Mouse (Mus musculus) hindbrain, embryonic 10.5 days (tissue): ENCODE data around the gene Lclat1. TPM values are rescaled to one million over a fixed set of nuclear protein-coding genes. Genes with fewer than 3 reads are reported as not detected.
"Not testable (repeated sequence)": the region's sequence is repeated elsewhere in the genome, so short reads cannot be mapped to it uniquely, and the experiment has no call there.

Source experiments
- DNase-seq: peaks from one replicate; pipeline ENCODE4 v3.0.0-alpha.2; 2017; ENCODE audit warnings: low spot score
- H3K27ac ChIP-seq: fragments of 300-500 bp; sonication (generic); 2 replicates; pipeline ENCODE4 v1.5.1; 2016; ENCODE audit warnings: mild to moderate bottlenecking, moderate library complexity
- H3K27me3 ChIP-seq: fragments of 300-500 bp; sonication (generic); 2 replicates; pipeline ENCODE4 v1.6.1; 2016; ENCODE audit warnings: mild to moderate bottlenecking; ENCODE audit not compliant: poor library complexity, insufficient read depth, severe bottlenecking
- H3K36me3 ChIP-seq: fragments of 300-500 bp; sonication (generic); 2 replicates; pipeline ENCODE4 v1.6.1; 2016; ENCODE audit warnings: mild to moderate bottlenecking, moderate library complexity
- H3K4me1 ChIP-seq: fragments of 300-500 bp; sonication (generic); replicated peaks from 2 replicates; pipeline ENCODE4 v1.6.1; 2016; ENCODE audit warnings: mild to moderate bottlenecking
- H3K4me3 ChIP-seq: fragments of 300-500 bp; sonication (generic); 2 replicates; pipeline ENCODE4 v1.5.1; 2016; ENCODE audit warnings: mild to moderate bottlenecking, moderate library complexity
- H3K9me3 ChIP-seq: fragments of 300-500 bp; sonication (generic); 2 replicates; pipeline ENCODE4 v1.6.1; 2016; ENCODE audit warnings: mild to moderate bottlenecking, moderate library complexity
- WGBS: fragments of 180-500 bp; shearing (Covaris S2); methylation state at CpG from one replicate; pipeline ENCODE4 v1.1.7; 2016; 5-methylcytosine and 5-hydroxymethylcytosine counted together
- polyA plus RNA-seq: library from polyadenylated mRNA; unstranded; fragments of >200 nt; fragmentation: Nextera tagmentation; extraction: Ambion mirVana; gene quantifications from 2 replicates; pipeline ENCODE4 v1.2.1, GENCODE M21; 2016

The Lclat1 gene
- polyA plus RNA-seq, 1 experiment from 2014 or later, result 10.5 TPM

DNA sequence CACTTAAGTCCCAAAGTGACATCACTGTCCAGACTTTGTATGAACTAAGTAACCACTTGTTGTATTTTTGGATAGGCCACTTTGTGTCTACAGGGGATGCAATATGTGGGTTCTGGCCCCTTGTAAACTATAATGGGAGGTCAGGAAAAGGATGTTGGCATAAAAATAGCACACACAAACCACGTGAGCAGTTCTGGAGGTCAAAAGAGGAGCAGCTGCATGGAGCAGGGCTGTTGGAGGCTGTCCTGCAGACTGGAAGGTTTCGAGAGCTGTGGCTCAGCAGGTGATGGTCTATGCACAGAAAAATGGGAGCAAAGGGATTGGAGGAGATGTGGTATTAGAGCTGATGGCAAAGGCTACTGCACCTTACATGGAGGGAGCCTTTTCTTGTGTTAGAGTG lies 18.6 kb downstream of the Lclat1 start:
- DNase-seq, result no peak
- Histone ChIP-seq H3K4me1 (no peaks in the 10 kb centered on the region), H3K36me3 (no peaks in the 10 kb centered on the region), H3K27me3 (no peaks in the 10 kb centered on the region), H3K4me3 (no peak overlapping the region), H3K9me3 (no peaks in the 10 kb centered on the region), H3K27ac (no peak overlapping the region)
- WGBS, result 78% methylated on average over 2 of the region's 2 CpGs

DNA sequence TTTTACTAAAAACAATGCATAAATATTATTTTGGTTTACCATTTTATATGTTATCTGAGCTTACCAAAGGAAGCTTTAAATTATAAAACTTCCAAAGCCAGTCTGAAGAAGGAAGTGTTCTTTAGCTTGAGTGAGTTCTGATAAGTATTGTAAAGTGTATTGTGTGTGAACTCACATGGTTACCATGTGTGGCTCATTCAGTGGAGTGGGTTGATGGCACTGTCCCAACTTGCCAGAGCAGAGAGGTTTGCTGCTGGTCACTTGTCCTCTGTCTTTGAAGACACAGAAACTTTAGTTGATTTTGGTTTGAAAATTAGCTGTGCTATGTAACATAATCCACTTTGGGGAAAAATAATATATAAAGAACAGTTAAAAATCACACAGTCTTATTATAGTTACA lies 19.1 kb downstream of the Lclat1 start:
- DNase-seq, result no peak
- Histone ChIP-seq H3K36me3 (no peaks in the 10 kb centered on the region), H3K27me3 (no peaks in the 10 kb centered on the region), H3K27ac (no peak overlapping the region), H3K4me1 (no peaks in the 10 kb centered on the region), H3K9me3 (no peaks in the 10 kb centered on the region), H3K4me3 (no peak overlapping the region)

DNA sequence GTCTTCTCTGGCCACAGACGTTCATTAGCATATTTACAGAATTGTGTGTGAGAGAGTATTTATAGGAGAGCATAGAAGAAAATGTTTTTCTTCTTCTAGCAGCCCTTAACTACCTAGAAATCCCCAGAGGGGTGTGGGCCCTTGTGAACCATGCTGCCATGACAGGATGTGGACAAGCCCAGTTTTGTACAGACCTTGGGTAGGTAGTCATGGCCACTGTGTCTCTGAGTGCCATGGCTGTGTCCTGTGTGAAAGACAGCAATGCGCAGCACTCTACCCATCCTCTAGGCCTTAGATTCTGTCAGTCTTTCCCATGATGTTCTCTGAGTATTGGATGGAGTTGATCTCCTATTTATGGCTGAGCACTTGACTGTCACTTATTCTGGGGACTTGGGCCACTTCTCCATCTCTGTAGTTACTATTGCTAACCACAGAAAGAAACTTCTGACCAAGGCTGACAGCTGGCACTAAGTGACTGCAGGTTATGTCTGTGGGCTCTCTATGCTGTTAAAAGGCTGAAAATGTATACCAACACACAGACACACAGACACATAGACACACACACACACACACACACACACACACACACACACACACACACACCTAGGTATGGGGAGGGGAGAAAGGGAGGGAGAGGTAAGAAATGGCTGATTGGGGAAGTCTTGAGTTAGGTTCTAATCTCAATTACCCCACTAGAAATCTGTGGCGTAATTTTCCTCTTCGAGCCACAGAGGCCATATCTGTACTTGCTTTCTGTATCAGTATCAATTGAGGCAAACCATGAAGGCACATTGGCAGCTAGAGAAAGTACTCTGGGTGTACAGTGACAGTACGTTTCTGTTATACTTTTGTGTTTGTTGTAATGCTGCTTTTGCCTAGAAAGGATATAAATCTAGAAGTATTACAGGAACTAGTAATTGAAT lies 29.0 kb downstream of the Lclat1 start:
- H3K9me3 ChIP-seq, result no peaks in the 10 kb centered on the region
- no peak for DNase-seq
- H3K27me3 ChIP-seq, result no peaks in the 10 kb centered on the region
- H3K4me1 ChIP-seq, result no peaks in the 10 kb centered on the region
- no peak overlapping the region for H3K4me3 ChIP-seq
- H3K27ac ChIP-seq, result no peak overlapping the region
- 91% methylated on average over 5 of the region's 5 CpGs for WGBS
- H3K36me3 ChIP-seq, result no peaks in the 10 kb centered on the region

DNA sequence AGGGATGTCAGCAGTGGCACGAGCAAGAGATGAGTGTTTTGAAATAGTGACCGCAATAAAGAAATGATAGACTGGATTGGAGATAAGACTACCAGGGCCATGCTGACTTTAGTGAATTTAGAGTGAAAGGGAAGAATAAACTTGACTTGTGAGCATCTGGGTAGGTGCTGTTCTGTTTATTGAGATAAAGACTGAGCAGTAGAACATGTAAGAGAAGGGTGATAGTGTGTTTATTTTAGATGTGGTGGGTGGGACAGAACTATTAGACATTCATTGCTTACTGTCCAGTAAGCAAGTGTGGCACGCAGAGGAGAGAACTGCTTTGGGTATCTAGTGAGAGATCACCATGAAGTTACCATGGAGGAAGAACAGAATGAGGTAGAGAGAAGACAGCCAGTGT lies 30.4 kb downstream of the Lclat1 start:
- Histone ChIP-seq H3K27me3 (no peaks in the 10 kb centered on the region), H3K27ac (no peak overlapping the region), H3K4me3 (no peak overlapping the region), H3K9me3 (no peaks in the 10 kb centered on the region), H3K36me3 (no peaks in the 10 kb centered on the region), H3K4me1 (no peaks in the 10 kb centered on the region)
- DNase-seq, result no peak
- WGBS, result 95% methylated on average over 3 of the region's 3 CpGs

DNA sequence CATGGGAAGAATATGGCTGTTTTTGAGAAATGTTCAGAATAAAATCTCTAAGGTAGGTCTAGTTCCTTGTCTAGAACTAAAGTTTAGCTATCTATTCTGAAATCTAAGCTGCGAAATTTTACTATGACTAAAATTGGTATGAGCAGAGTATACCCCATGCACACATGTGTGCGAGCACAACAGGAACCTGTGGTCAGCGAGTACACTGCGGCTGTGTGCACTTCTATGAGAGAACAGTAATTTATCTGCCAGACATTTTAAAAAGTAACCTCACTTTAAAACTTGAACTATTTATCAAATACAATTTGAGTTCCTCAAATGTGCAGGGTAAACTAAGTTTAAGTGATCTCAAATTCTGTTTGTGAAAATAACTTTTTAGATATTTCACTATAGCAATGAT lies 34.2 kb downstream of the Lclat1 start:
- no peak overlapping the region for H3K4me3 ChIP-seq
- no peak for DNase-seq
- no peaks in the 10 kb centered on the region for H3K27me3 ChIP-seq
- H3K27ac ChIP-seq, result no peak overlapping the region
- H3K9me3 ChIP-seq, result no peaks in the 10 kb centered on the region
- H3K4me1 ChIP-seq, result no peaks in the 10 kb centered on the region
- 94% methylated on average over 4 of the region's 4 CpGs for WGBS
- H3K36me3 ChIP-seq, result no peaks in the 10 kb centered on the region

DNA sequence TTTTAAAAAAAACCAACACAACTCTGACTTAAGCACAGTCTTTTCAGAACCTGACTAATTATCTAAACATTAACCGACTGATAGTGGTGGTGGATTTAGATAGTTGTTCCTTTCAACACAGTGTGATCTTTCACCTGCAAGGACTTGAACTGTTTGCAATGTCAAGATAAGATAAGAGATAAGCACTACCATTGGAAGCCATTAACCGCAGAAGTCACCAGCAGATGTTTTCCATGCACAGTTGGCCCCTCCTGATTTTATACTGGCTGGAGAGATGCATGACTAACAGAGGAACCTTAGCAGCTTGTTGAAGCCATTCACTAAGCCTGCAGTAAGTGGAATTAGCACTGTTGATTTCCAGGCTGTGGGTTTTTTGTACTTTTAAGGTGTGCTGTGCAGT lies 34.7 kb downstream of the Lclat1 start:
- no peak for DNase-seq
- WGBS, result 87% methylated on average over 2 of the region's 2 CpGs
- Histone ChIP-seq H3K36me3 (no peaks in the 10 kb centered on the region), H3K4me1 (no peaks in the 10 kb centered on the region), H3K9me3 (no peaks in the 10 kb centered on the region), H3K4me3 (no peak overlapping the region), H3K27me3 (no peaks in the 10 kb centered on the region), H3K27ac (no peak overlapping the region)

DNA sequence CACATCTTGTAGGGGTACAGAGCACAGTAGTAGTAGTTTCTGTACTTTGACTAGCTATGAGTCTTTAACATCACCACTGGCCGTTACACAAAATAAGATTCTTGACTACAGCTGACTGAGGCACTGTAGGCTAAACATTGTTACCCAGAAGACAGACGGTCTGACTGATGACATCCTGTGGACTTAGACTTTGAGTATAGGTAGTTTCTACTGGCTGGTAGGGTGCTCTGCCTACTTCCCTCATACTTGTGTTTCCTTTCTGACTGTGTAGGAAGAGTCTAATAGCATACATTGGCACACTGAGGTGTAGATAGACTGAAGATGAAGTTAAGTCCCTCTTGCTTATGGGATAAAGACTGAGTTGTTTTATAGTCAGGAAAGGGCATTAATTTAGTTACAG lies 37.6 kb downstream of the Lclat1 start:
- no peaks in the 10 kb centered on the region for H3K4me1 ChIP-seq
- DNase-seq, result no peak
- H3K27me3 ChIP-seq, result no peaks in the 10 kb centered on the region
- H3K36me3 ChIP-seq, result no peaks in the 10 kb centered on the region
- H3K27ac ChIP-seq, result no peak overlapping the region
- no peaks in the 10 kb centered on the region for H3K9me3 ChIP-seq
- 91% methylated on average over 2 of the region's 2 CpGs for WGBS
- H3K4me3 ChIP-seq, result no peak overlapping the region

DNA sequence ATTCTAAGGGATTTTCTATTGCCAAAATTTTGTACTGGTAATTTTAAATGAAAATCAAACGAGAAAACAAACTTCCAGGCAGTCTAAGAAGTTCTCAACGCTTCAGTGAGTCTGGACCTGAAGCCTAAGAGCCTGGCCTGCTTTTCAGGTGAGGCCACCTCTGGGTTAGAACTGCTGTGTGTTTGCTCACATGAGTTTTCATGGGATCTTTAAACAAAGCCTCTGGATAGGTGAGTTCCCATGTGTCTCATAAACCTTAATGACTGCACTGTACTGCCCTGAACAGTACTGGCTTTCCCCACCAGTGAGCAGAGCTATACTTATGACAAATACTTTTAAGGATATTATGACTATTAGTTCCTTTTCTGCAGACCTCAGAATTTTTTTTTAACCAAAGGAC lies 40.8 kb downstream of the Lclat1 start:
- H3K36me3 ChIP-seq, result no peaks in the 10 kb centered on the region
- no peaks in the 10 kb centered on the region for H3K9me3 ChIP-seq
- no peak overlapping the region for H3K27ac ChIP-seq
- DNase-seq, result no peak
- H3K27me3 ChIP-seq, result no peaks in the 10 kb centered on the region
- H3K4me1 ChIP-seq, result no peaks in the 10 kb centered on the region
- no peak overlapping the region for H3K4me3 ChIP-seq
- WGBS, result 74% methylated on average over 2 of the region's 2 CpGs

DNA sequence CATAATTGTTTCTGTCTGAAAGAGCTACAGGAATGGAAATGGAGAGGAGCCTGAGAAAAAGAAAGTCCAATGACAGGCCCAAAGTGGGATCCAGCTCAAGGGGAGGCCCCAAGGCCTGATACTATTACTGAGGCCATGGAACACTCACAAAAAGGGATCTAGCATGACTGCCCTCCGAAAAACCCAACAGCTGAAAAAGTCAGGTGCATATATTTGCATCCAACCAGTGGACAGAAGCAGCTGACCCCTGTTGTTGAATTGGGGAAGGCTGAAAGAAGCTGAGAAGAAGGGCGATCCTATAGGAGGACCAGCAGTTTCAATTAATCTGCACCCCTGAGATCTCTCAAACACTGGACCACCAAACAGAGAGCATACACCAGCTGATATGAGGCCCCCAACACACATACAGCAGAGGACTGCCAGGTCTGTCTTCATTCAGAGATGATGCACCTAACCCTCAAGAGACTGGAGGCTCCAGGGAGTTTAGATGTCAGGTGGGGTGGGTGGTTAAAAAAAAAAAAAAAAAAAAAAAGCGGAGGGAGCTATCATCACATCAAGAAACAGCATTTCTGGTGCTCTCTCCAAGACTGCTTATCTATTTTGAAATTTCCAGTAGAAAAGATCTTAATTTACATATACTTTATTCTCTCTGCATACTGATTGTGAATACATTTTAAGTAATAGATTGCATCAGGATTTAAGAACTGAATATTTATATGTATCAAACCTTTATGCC lies 45.2 kb downstream of the Lclat1 start:
- not testable (repeated sequence) for H3K4me3 ChIP-seq, H3K27me3 ChIP-seq, DNase-seq, H3K36me3 ChIP-seq, H3K4me1 ChIP-seq, H3K9me3 ChIP-seq, H3K27ac ChIP-seq
- WGBS, result 90% methylated on average over 3 of the region's 3 CpGs

DNA sequence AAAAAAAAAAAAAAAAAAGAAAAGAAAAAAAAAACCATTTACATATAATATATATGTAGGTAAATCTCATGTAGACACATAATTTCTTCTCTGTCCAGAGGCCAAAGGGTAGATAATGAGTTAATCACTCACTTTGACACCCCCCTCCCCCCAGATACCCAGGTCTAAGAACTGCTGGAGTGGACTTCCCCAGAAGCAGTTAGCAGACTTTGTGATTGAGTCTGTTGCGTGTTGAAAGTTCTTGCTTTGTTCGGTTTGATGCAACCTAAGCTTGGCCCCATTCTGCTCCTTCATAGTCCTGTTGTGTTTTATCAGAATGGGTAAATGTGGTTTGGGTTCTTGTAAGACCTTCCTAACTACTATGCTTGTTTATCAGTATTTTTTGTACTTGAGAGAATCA lies 45.9 kb downstream of the Lclat1 start:
- no peak for DNase-seq
- Histone ChIP-seq H3K4me1 (0 out of 2 replicates have a peak, but pooled peaks cover 3% of the 10 kb centered on the region), H3K27ac (no peak overlapping the region), H3K36me3 (no peaks in the 10 kb centered on the region), H3K9me3 (no peaks in the 10 kb centered on the region), H3K27me3 (no peaks in the 10 kb centered on the region), H3K4me3 (no peak overlapping the region)
- 89% methylated on average over 2 of the region's 2 CpGs for WGBS

DNA sequence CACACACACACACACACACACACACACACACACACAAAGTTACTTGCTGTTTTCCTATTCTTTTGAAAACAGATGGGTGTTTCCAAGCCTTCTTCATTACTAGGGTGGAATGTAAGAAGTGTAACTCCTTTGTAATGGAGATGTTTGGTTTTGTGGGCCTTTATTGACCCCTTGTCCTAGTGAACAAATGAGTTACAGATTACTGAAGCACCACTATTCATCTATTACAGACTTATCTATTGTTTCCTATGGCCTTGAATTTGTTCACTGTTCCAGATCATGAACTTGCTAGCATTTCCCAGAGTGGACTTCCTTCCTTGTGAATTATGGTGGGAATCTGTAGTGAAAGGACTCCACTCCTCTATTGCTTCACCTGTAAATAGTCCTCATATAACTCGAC lies 48.8 kb downstream of the Lclat1 start:
- no peaks in the 10 kb centered on the region for H3K36me3 ChIP-seq
- H3K9me3 ChIP-seq, result no peaks in the 10 kb centered on the region
- H3K4me3 ChIP-seq, result no peak overlapping the region
- DNase-seq, result no peak
- WGBS, result 82% methylated on average over 1 of the region's 1 CpGs
- H3K27ac ChIP-seq, result no peak overlapping the region
- 0 out of 2 replicates have a peak, but pooled peaks cover 3% of the 10 kb centered on the region for H3K4me1 ChIP-seq
- no peaks in the 10 kb centered on the region for H3K27me3 ChIP-seq

DNA sequence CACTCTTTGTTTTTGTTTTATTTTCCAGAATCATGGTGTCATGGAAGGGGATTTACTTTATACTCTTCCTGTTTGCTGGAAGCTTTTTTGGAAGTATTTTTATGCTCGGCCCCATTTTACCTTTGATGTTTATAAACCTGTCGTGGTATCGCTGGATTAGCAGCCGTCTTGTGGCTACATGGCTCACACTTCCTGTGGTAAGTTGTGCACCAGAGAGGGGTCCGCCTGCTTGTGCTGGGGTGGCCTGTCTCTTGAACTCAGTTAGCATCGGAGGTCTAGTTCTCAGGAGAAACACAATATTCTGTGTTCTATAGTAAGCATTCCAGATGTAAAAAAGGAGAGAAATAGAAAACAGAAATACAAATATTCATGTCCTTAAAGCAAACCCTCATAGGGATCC lies 54.0 kb downstream of the Lclat1 start:
- WGBS, result 89% methylated on average over 6 of the region's 6 CpGs
- Histone ChIP-seq H3K4me3 (no peak overlapping the region), H3K36me3 (peaks cover 14% of the 10 kb centered on the region), H3K9me3 (no peaks in the 10 kb centered on the region), H3K27ac (no peak overlapping the region), H3K27me3 (no peaks in the 10 kb centered on the region), H3K4me1 (no peaks in the 10 kb centered on the region)
- DNase-seq, result no peak

DNA sequence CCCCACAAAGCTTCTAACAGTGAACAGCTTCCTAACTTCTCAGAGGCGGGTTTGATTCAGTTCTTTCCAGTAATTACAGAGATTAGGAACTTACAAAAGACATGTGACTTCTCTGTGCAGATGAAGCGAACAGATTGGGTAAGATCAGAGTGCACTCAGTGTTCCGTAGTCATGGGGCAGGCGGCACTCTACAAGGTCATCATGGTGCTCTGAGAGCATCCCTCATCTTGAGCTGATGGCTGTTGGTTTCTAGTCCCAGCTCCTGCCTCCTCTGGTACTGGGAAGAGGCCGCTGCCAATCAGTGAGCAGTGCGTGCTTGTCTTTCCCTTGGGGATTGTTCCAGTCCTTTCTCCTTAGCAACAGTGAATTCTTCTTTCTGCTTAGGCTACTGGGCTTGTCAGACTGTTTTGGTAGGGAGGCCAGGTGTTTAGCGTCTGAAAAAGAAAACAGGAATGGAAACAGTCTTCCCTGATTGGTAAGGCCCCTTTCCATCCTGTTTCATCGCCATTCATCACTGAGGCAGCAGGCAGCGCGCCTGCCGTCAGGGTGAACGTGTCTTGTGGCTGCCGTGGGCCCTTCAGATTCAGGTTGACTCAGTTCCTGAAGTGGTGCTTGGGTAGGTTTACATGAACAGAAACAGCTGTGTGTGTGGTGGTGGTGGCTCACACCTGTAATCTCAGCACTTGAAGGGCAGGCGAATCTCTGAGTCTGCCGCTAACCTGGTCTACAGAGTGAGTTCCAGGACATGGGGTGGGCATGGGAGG lies 54.8 kb downstream of the Lclat1 start:
- Histone ChIP-seq H3K27ac (no peak overlapping the region), H3K36me3 (peaks cover 14% of the 10 kb centered on the region), H3K9me3 (no peaks in the 10 kb centered on the region), H3K4me3 (no peak overlapping the region), H3K4me1 (no peaks in the 10 kb centered on the region), H3K27me3 (no peaks in the 10 kb centered on the region)
- DNase-seq, result no peak
- 90% methylated on average over 15 of the region's 15 CpGs for WGBS
